Mouse (Mus musculus): Measurements from ENCODE around the gene Nbas. TPM values are rescaled to one million over a fixed set of nuclear protein-coding genes. Genes with fewer than 3 reads are reported as not detected.
A peak's percentile ranks its signal among the peaks of the same experiment; 100 is the strongest.

Nbas gene
- polyA plus RNA-seq, 1 experiment from 2014 or later: 21.9 TPM

GRCm38 (mm10) chr12:13486278-13486677, 217.3 kb downstream of the Nbas start:
- WGBS: 93% methylated on average over 3 of the region's 3 CpGs
- ATAC-seq (ENCODE audit: low FRiP score) (no peak), DNase-seq (ENCODE audit: low spot score) (no peak)
- H3K4me2 ChIP-seq (replicated peaks): no peak overlapping the region
- H3K27me3 ChIP-seq (ENCODE audit: control insufficient read depth, insufficient read depth, low read length): no peaks in the 10 kb centered on the region
- H3K36me3 ChIP-seq (replicated peaks; ENCODE audit: control insufficient read depth, insufficient read depth): peaks cover 5% of the 10 kb centered on the region
- no peak overlapping the region for H3K9ac ChIP-seq
- H3K9me3 ChIP-seq (ENCODE audit: control insufficient read depth, low read length): no peaks in the 10 kb centered on the region
- no peaks in the 10 kb centered on the region for H3K4me1 ChIP-seq (replicated peaks; ENCODE audit: control insufficient read depth, insufficient read depth, low read length)
- H3K4me3 ChIP-seq (replicated peaks; ENCODE audit: low read length): no peak overlapping the region
- no peak overlapping the region for H3K27ac ChIP-seq

- no peak for ATAC-seq (ENCODE audit: low FRiP score)
- WGBS: 93% methylated on average over 6 of the region's 6 CpGs
Measured at GRCm38 (mm10) chr12:13497211-13497610, 228.3 kb downstream of the Nbas start.

GRCm38 (mm10) chr12:13499237-13499889, 230.4 kb downstream of the Nbas start:
- no peak overlapping the region for H3K9ac ChIP-seq
- 0 out of 2 replicates have a peak, but pooled peaks cover 8% of the 10 kb centered on the region for H3K4me1 ChIP-seq (replicated peaks; ENCODE audit: control insufficient read depth, insufficient read depth, low read length)
- no peaks in the 10 kb centered on the region for H3K27me3 ChIP-seq (ENCODE audit: control insufficient read depth, insufficient read depth, low read length)
- H3K4me2 ChIP-seq (replicated peaks): no peak overlapping the region
- 60% methylated on average over 10 of the region's 10 CpGs for WGBS
- H3K4me3 ChIP-seq (replicated peaks; ENCODE audit: low read length): no peak overlapping the region
- DNase-seq (ENCODE audit: low spot score) (no peak), ATAC-seq (ENCODE audit: low FRiP score) (peak; percentile 61; the same call in 1 of the 2 replicates)
- H3K36me3 ChIP-seq (replicated peaks; ENCODE audit: control insufficient read depth, insufficient read depth): no peaks in the 10 kb centered on the region
- H3K9me3 ChIP-seq (ENCODE audit: control insufficient read depth, low read length): no peaks in the 10 kb centered on the region
- H3K27ac ChIP-seq: no peak overlapping the region

More at GRCm38 (mm10) chr12:13497211-13497610, 228.3 kb downstream of the Nbas start:
- Histone ChIP-seq H3K4me2 (replicated peaks) (no peak overlapping the region), H3K9ac (no peak overlapping the region), H3K27ac (no peak overlapping the region), H3K27me3 (ENCODE audit: control insufficient read depth, insufficient read depth, low read length) (no peaks in the 10 kb centered on the region), H3K4me3 (replicated peaks; ENCODE audit: low read length) (no peak overlapping the region), H3K9me3 (ENCODE audit: control insufficient read depth, low read length) (no peaks in the 10 kb centered on the region), H3K4me1 (replicated peaks; ENCODE audit: control insufficient read depth, insufficient read depth, low read length) (0 out of 2 replicates have a peak, but pooled peaks cover 8% of the 10 kb centered on the region), H3K36me3 (replicated peaks; ENCODE audit: control insufficient read depth, insufficient read depth) (no peaks in the 10 kb centered on the region)
- no peak for DNase-seq (ENCODE audit: low spot score)

DNA sequence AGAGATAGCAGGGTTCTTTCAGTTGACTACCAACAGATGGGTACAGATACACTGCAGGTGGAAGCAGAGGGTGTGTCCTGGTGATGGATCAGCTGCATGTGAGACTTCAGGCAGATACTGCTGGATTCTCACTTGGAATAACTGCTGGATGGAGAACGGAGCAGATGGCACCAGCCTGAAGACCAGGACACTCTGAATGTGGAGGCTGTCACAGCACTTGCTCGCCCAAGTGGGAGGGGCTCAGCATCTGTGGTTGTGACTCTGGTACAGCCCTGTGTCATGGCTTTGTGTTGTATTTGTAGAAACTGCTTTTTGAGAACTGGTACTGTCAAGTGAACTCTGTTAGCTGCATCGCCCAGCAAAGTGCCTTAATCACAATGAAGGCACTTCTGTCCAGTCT, 231.3 kb downstream of the Nbas start:
- no peak for DNase-seq (ENCODE audit: low spot score)
- peak; percentile 10; the same call in 1 of the 2 replicates for ATAC-seq (ENCODE audit: low FRiP score)
- no peak overlapping the region for H3K27ac ChIP-seq
- no peaks in the 10 kb centered on the region for H3K27me3 ChIP-seq (ENCODE audit: control insufficient read depth, insufficient read depth, low read length)
- H3K4me2 ChIP-seq (replicated peaks): no peak overlapping the region
- 88% methylated on average over 3 of the region's 3 CpGs for WGBS
- no peaks in the 10 kb centered on the region for H3K9me3 ChIP-seq (ENCODE audit: control insufficient read depth, low read length)
- H3K9ac ChIP-seq: no peak overlapping the region
- H3K4me1 ChIP-seq (replicated peaks; ENCODE audit: control insufficient read depth, insufficient read depth, low read length): 0 out of 2 replicates have a peak, but pooled peaks cover 8% of the 10 kb centered on the region
- no peaks in the 10 kb centered on the region for H3K36me3 ChIP-seq (replicated peaks; ENCODE audit: control insufficient read depth, insufficient read depth)
- no peak overlapping the region for H3K4me3 ChIP-seq (replicated peaks; ENCODE audit: low read length)

- H3K4me3 ChIP-seq (replicated peaks; ENCODE audit: low read length): no peak overlapping the region
- H3K27me3 ChIP-seq (ENCODE audit: control insufficient read depth, insufficient read depth, low read length): no peaks in the 10 kb centered on the region
- DNase-seq (ENCODE audit: low spot score) (no peak), ATAC-seq (ENCODE audit: low FRiP score) (no peak)
- H3K36me3 ChIP-seq (replicated peaks; ENCODE audit: control insufficient read depth, insufficient read depth): no peaks in the 10 kb centered on the region
- 80% methylated on average over 5 of the region's 5 CpGs for WGBS
- no peak overlapping the region for H3K27ac ChIP-seq
- H3K9ac ChIP-seq: no peak overlapping the region
- no peaks in the 10 kb centered on the region for H3K9me3 ChIP-seq (ENCODE audit: control insufficient read depth, low read length)
- H3K4me2 ChIP-seq (replicated peaks): no peak overlapping the region
- H3K4me1 ChIP-seq (replicated peaks; ENCODE audit: control insufficient read depth, insufficient read depth, low read length): no peaks in the 10 kb centered on the region
Measured at GRCm38 (mm10) chr12:13504771-13505444, 236.0 kb downstream of the Nbas start.

DNA sequence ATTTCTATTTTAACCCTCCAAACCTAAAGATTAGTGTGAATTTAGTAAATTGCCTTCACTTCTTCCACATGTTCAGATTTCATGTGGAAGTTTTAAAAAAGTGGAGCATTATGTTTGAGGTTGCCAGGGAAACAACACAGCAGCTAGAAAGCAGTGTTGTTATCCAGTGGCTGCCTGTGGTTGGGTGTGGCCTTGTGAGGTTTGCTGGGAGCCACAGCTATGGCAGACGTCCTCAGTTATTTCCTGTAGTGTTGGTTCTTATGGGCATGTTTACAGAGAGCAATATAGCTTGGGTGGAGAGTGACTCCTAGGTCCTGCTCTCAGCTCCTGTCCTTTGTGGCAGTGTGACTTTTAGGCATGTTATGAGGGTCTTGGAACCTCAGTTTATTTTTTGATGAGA, 249.1 kb downstream of the Nbas start:
- Histone ChIP-seq H3K4me1 (replicated peaks; ENCODE audit: control insufficient read depth, insufficient read depth, low read length) (no peaks in the 10 kb centered on the region), H3K9ac (no peak overlapping the region), H3K27ac (no peak overlapping the region), H3K4me2 (replicated peaks) (no peak overlapping the region), H3K27me3 (ENCODE audit: control insufficient read depth, insufficient read depth, low read length) (no peaks in the 10 kb centered on the region), H3K36me3 (replicated peaks; ENCODE audit: control insufficient read depth, insufficient read depth) (peaks cover 41% of the 10 kb centered on the region), H3K4me3 (replicated peaks; ENCODE audit: low read length) (no peak overlapping the region), H3K9me3 (ENCODE audit: control insufficient read depth, low read length) (no peaks in the 10 kb centered on the region)
- ATAC-seq (ENCODE audit: low FRiP score): no peak
- no peak for DNase-seq (ENCODE audit: low spot score)
- WGBS: 25% methylated on average over 1 of the region's 1 CpGs

GRCm38 (mm10) chr12:13519413-13519812, 250.5 kb downstream of the Nbas start:
- H3K36me3 ChIP-seq (replicated peaks; ENCODE audit: control insufficient read depth, insufficient read depth): peaks cover 34% of the 10 kb centered on the region
- no peak for ATAC-seq (ENCODE audit: low FRiP score)
- WGBS: 91% methylated on average over 6 of the region's 6 CpGs
- no peak for DNase-seq (ENCODE audit: low spot score)
- H3K9ac ChIP-seq: no peak overlapping the region
- no peak overlapping the region for H3K4me2 ChIP-seq (replicated peaks)
- H3K9me3 ChIP-seq (ENCODE audit: control insufficient read depth, low read length): no peaks in the 10 kb centered on the region
- no peaks in the 10 kb centered on the region for H3K4me1 ChIP-seq (replicated peaks; ENCODE audit: control insufficient read depth, insufficient read depth, low read length)
- no peaks in the 10 kb centered on the region for H3K27me3 ChIP-seq (ENCODE audit: control insufficient read depth, insufficient read depth, low read length)
- no peak overlapping the region for H3K4me3 ChIP-seq (replicated peaks; ENCODE audit: low read length)
- no peak overlapping the region for H3K27ac ChIP-seq

GRCm38 (mm10) chr12:13532731-13533365, 263.9 kb downstream of the Nbas start:
- no peaks in the 10 kb centered on the region for H3K9me3 ChIP-seq (ENCODE audit: control insufficient read depth, low read length)
- H3K36me3 ChIP-seq (replicated peaks; ENCODE audit: control insufficient read depth, insufficient read depth): peaks cover 7% of the 10 kb centered on the region; the same call in 1 of the 2 replicates
- no peak overlapping the region for H3K27ac ChIP-seq
- H3K9ac ChIP-seq: no peak overlapping the region
- ATAC-seq (ENCODE audit: low FRiP score) (no peak), DNase-seq (ENCODE audit: low spot score) (no peak)
- H3K4me1 ChIP-seq (replicated peaks; ENCODE audit: control insufficient read depth, insufficient read depth, low read length): no peaks in the 10 kb centered on the region
- no peak overlapping the region for H3K4me2 ChIP-seq (replicated peaks)
- H3K4me3 ChIP-seq (replicated peaks; ENCODE audit: low read length): no peak overlapping the region
- no peaks in the 10 kb centered on the region for H3K27me3 ChIP-seq (ENCODE audit: control insufficient read depth, insufficient read depth, low read length)
- 91% methylated on average over 1 of the region's 1 CpGs for WGBS

DNA sequence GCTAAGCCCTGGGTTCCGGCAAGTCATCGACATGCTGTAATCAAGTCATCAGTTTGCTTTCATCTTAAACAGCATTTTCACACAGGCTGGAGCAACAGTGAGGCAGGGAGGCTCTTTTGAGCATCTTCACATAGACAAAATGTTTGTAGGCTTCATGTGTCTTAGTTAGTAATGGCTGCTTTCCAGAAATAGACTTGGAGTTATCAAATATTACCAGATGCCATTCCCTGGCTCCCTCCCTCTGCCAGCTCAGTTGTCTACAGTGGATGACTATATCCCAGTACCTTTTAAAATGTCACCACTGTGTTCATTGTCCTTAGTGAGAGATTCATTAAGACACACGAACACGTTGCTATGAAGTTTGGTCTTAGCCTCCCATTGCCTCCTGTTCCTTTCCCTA, 270.2 kb downstream of the Nbas start:
- Histone ChIP-seq H3K27ac (no peak overlapping the region), H3K4me2 (replicated peaks) (no peak overlapping the region), H3K9me3 (ENCODE audit: control insufficient read depth, low read length) (no peaks in the 10 kb centered on the region), H3K4me3 (replicated peaks; ENCODE audit: low read length) (no peak overlapping the region), H3K27me3 (ENCODE audit: control insufficient read depth, insufficient read depth, low read length) (no peaks in the 10 kb centered on the region), H3K4me1 (replicated peaks; ENCODE audit: control insufficient read depth, insufficient read depth, low read length) (no peaks in the 10 kb centered on the region), H3K9ac (no peak overlapping the region), H3K36me3 (replicated peaks; ENCODE audit: control insufficient read depth, insufficient read depth) (peaks cover 7% of the 10 kb centered on the region; the same call in 1 of the 2 replicates)
- ATAC-seq (ENCODE audit: low FRiP score) (no peak), DNase-seq (ENCODE audit: low spot score) (no peak)
- 94% methylated on average over 4 of the region's 4 CpGs for WGBS
